Mouse (Mus musculus) hindbrain, embryonic 11.5 days (tissue): ENCODE data around the gene Pdcd1lg2. TPM values are rescaled to one million over a fixed set of nuclear protein-coding genes. Genes with fewer than 3 reads are reported as not detected.

Source experiments
- ATAC-seq: fragments of 200-750 bp; cut with Nextera tagmentation; 2 replicates; pipeline ENCODE4 v1.8.0; 2017; ENCODE audit warnings: mild to moderate bottlenecking, moderate TSS enrichment, moderate library complexity; ENCODE audit not compliant: low FRiP score
- DNase-seq: peaks from one replicate; pipeline ENCODE4 v3.0.0-alpha.2; 2015; ENCODE audit warnings: low spot score
- H3K27ac ChIP-seq: fragments of 300-500 bp; sonication (generic); 2 replicates; pipeline ENCODE4 v1.5.1; 2014; ENCODE audit warnings: mild to moderate bottlenecking, low read depth, low read length
- H3K27me3 ChIP-seq: fragments of 300-500 bp; sonication (generic); 2 replicates; pipeline ENCODE4 v1.6.1; 2014; ENCODE audit warnings: mild to moderate bottlenecking, low read length, moderate library complexity, mixed read lengths; ENCODE audit not compliant: control insufficient read depth, insufficient read depth
- H3K36me3 ChIP-seq: fragments of 300-500 bp; sonication (generic); 2 replicates; pipeline ENCODE4 v1.6.1; 2014; ENCODE audit warnings: mild to moderate bottlenecking, low read length, moderate library complexity, mixed read lengths; ENCODE audit not compliant: control insufficient read depth, insufficient read depth
- H3K4me1 ChIP-seq: fragments of 300-500 bp; sonication (generic); replicated peaks from 2 replicates; pipeline ENCODE4 v1.6.1; 2014; ENCODE audit warnings: low read length, mixed read lengths; ENCODE audit not compliant: control insufficient read depth, insufficient read depth
- H3K4me2 ChIP-seq: fragments of 300-500 bp; sonication (generic); replicated peaks from 2 replicates; pipeline ENCODE4 v1.6.1; 2014; ENCODE audit warnings: mild to moderate bottlenecking, low read depth, low read length
- H3K4me3 ChIP-seq: fragments of 300-500 bp; sonication (generic); 2 replicates; pipeline ENCODE4 v1.5.1; 2014; ENCODE audit warnings: low read depth, low read length
- H3K9ac ChIP-seq: fragments of 300-500 bp; sonication (generic); 2 replicates; pipeline ENCODE4 v1.6.1; 2014; ENCODE audit warnings: low read depth, low read length
- H3K9me3 ChIP-seq: fragments of 300-500 bp; sonication (generic); 2 replicates; pipeline ENCODE4 v1.6.1; 2016; ENCODE audit warnings: low read length; ENCODE audit not compliant: control insufficient read depth
- WGBS: fragments of 180-500 bp; shearing (Covaris S2); extraction: QIAGEN DNeasy Blood & Tissue Kit; methylation state at CpG from one replicate; pipeline ENCODE4 v1.1.7; 2014; 5-methylcytosine and 5-hydroxymethylcytosine counted together
- polyA plus RNA-seq: library from polyadenylated mRNA; unstranded; fragments of >200 nt; fragmentation: Nextera tagmentation; extraction: Ambion mirVana; gene quantifications from 2 replicates; pipeline ENCODE4 v1.2.1, GENCODE M21; 2014

Gene Pdcd1lg2
- polyA plus RNA-seq, 1 experiment from 2014 or later: not detected

DNA sequence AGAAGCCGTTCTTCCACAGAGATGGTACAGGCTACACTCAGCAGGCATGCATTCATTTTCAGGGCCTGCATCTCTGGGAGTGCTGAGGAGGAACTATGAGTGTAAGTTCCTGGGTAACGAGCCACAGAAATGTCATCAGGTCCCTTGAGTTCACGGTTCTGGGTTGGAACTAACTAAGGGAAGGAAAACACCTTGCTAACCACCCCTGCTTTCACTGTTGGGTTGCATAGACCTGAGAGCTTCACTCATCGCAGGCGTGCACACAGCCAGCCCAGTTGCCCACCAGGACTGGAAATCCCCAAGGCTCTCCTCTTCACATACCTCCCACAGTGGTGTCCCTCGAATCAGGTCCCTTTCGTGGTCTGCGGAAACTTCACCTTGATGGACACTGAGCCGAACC lies 35.8 kb upstream of the Pdcd1lg2 start:
- WGBS: 88% methylated on average over 9 of the region's 9 CpGs
- ATAC-seq (no peak), DNase-seq (no peak)
- H3K9me3 ChIP-seq: no peaks in the 10 kb centered on the region
- H3K27me3 ChIP-seq: no peaks in the 10 kb centered on the region
- no peaks in the 10 kb centered on the region for H3K36me3 ChIP-seq
- H3K4me1 ChIP-seq: no peaks in the 10 kb centered on the region
- no peak overlapping the region for H3K4me3 ChIP-seq
- no peak overlapping the region for H3K9ac ChIP-seq
- no peak overlapping the region for H3K4me2 ChIP-seq
- H3K27ac ChIP-seq: no peak overlapping the region

DNA sequence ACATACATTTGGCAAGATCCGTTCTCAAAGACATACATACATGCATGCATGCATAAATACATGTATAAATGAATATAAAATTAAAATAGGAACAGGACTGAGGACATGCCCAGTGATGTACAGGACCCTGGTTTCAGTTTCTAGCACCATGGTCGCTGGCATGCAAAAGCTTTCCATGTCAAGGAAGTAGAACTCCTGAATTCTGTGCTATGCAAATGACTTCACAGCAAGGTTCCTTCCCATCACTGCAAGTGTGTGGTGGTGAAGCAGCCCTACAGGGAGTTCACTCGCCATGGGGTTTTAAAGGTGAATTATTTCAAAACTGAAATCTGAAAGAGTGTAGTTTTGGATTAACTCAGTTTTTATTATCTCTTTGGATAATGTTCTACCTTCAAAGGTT lies 34.3 kb upstream of the Pdcd1lg2 start:
- WGBS: 73% methylated on average over 3 of the region's 3 CpGs
- no peak overlapping the region for H3K4me2 ChIP-seq

DNA sequence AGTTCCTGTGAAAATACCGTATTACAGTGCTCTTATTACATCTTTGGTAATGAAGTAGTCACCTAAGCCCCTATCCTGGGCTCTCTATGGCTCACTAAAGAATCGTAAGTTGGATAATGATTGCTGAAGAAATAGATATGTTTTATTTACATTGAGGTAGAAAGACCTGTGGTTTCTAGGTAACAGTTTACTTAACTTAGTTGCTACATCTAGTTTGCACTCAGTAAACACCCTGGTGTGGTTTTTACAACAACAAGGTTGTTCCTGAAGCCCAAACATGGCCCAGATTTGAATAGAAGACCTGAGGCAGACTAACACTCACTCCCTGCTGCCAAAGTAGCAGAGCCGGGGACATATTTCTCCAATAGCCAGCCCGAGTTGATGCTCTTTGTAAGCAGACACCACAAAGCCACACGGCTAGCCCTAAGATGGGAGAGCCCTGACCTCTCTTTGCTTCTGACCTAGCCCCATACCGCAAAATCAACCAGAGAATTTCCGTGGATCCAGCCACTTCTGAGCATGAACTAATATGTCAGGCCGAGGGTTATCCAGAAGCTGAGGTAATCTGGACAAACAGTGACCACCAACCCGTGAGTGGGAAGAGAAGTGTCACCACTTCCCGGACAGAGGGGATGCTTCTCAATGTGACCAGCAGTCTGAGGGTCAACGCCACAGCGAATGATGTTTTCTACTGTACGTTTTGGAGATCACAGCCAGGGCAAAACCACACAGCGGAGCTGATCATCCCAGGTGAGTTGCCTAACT lies 30.7 kb upstream of the Pdcd1lg2 start:
- H3K4me2 ChIP-seq: no peak overlapping the region
- WGBS: 90% methylated on average over 14 of the region's 14 CpGs
- H3K9ac ChIP-seq: no peak overlapping the region
- no peak overlapping the region for H3K27ac ChIP-seq
- H3K4me1 ChIP-seq: no peaks in the 10 kb centered on the region
- ATAC-seq (no peak), DNase-seq (no peak)
- H3K36me3 ChIP-seq: no peaks in the 10 kb centered on the region
- no peaks in the 10 kb centered on the region for H3K9me3 ChIP-seq
- H3K4me3 ChIP-seq: no peak overlapping the region
- H3K27me3 ChIP-seq: no peaks in the 10 kb centered on the region

More for the DNA sequence above, 34.3 kb upstream of the Pdcd1lg2 start:
- Histone ChIP-seq H3K27me3 (no peaks in the 10 kb centered on the region), H3K4me1 (no peaks in the 10 kb centered on the region), H3K9me3 (no peaks in the 10 kb centered on the region), H3K9ac (no peak overlapping the region), H3K27ac (no peak overlapping the region), H3K36me3 (no peaks in the 10 kb centered on the region), H3K4me3 (no peak overlapping the region)
- no peak for ATAC-seq
- DNase-seq: no peak

DNA sequence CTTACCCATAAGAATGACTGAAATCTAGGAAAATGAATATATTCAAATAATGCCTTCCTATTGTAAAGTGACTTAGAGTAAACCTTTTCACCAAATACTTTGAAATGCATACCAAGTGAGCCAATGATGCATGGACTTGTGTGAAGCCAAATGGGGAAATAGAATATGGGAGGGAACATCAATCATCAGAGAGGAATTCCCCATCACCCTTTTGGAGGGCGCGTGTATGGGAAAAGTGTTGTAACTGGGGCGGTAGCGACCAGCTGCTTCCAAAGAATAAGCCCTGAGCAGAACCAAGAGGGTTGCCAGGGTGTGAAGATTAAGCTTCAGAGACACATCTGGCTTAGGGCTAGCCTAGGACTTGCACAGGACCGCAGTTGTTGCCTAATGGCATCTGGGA lies 27.4 kb upstream of the Pdcd1lg2 start:
- Histone ChIP-seq H3K9ac (no peak overlapping the region), H3K4me1 (no peaks in the 10 kb centered on the region), H3K36me3 (no peaks in the 10 kb centered on the region), H3K4me2 (no peak overlapping the region), H3K27me3 (no peaks in the 10 kb centered on the region), H3K4me3 (no peak overlapping the region), H3K27ac (no peak overlapping the region), H3K9me3 (no peaks in the 10 kb centered on the region)
- WGBS: 95% methylated on average over 5 of the region's 5 CpGs
- DNase-seq (no peak), ATAC-seq (no peak)

DNA sequence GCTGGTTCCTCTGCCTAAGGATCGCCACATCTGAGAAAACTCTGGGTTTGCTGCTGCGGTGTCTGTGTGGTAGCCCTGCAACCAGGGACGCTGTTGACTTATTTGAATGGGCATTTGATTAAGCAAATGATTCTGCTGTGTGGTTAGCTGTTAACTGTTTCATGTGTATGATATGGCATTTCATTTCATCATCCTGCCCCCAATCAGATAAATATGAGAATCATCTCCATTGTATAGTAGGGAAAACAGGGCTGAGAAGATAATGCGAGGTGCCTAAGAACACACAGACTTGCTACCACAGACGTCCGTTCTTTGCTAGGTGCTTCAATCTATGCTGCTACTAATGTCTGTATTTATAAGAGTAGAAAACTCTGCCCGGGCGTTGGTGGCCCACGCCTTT lies 26.3 kb upstream of the Pdcd1lg2 start:
- Histone ChIP-seq H3K27ac (no peak overlapping the region), H3K4me3 (no peak overlapping the region), H3K9ac (no peak overlapping the region), H3K36me3 (no peaks in the 10 kb centered on the region), H3K9me3 (no peaks in the 10 kb centered on the region), H3K4me2 (no peak overlapping the region), H3K4me1 (no peaks in the 10 kb centered on the region), H3K27me3 (no peaks in the 10 kb centered on the region)
- DNase-seq: no peak
- 92% methylated on average over 9 of the region's 9 CpGs for whole genome bisulfite sequencing
- no peak for ATAC-seq

DNA sequence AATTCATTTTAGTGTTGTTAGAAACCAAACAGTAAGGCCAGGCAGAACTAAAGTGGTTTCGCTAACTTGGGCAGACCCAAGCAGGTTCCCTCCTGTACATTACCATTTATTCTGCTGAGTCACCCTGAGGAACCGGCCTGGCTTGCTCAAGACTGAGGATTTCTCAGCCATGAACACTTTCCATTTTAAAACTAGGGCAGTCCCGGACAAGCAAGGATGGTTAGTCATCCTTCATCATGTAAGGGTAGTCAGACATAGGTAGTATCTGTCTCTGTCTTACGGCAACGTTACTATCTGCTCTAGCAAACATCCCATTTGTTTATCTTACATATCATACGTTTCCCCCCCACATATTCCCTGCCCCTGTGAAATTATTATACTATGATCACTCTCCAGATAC lies 25.7 kb upstream of the Pdcd1lg2 start:
- Histone ChIP-seq H3K4me1 (no peaks in the 10 kb centered on the region), H3K4me3 (no peak overlapping the region), H3K4me2 (no peak overlapping the region), H3K9me3 (no peaks in the 10 kb centered on the region), H3K9ac (no peak overlapping the region), H3K27ac (no peak overlapping the region), H3K36me3 (no peaks in the 10 kb centered on the region), H3K27me3 (no peaks in the 10 kb centered on the region)
- 89% methylated on average over 6 of the region's 6 CpGs for WGBS
- ATAC-seq (no peak), DNase-seq (no peak)

DNA sequence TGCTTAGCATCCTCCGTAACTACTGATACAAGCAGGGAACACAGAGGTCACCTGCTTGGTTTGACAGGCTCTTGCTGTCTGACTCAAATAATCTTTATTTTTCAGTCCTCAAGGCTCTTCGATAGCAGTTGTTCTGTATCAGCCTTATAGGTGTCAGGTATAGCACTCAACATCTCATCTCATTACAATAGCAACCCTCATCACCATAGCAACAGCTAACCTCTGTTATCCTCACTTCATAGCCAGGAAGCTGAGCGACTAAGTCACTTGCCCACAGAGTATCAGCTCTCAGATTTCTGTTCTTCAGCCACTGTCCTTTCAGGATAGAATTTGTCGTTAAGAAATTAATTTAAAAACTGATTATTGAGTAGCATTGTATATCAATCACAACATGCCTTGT lies 24.9 kb upstream of the Pdcd1lg2 start:
- Histone ChIP-seq H3K4me3 (no peak overlapping the region), H3K4me1 (no peaks in the 10 kb centered on the region), H3K27ac (no peak overlapping the region), H3K9me3 (no peaks in the 10 kb centered on the region), H3K9ac (no peak overlapping the region), H3K27me3 (no peaks in the 10 kb centered on the region), H3K36me3 (no peaks in the 10 kb centered on the region), H3K4me2 (no peak overlapping the region)
- DNase-seq: no peak
- no peak for ATAC-seq
- 87% methylated on average over 4 of the region's 4 CpGs for WGBS

DNA sequence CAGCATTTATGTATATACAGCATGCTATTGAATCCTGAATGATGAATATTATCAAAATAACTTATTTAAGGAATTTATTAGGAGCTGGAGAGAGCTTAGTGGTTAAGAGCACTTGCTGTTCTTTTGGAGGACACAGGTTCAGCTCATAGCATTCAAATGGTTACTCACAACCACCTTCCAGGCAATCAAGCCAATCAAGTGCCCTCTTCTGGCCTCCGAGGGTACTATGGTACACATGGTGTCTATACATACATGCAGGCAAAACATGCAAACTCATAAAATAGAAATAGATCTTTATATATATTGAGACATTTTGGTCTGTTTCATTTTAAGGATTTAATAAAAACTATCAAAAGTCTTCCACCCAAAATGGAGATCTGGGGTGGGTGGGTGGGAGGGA lies 21.9 kb upstream of the Pdcd1lg2 start:
- 74% methylated on average over 1 of the region's 1 CpGs for WGBS
- H3K27me3 ChIP-seq: no peaks in the 10 kb centered on the region
- H3K27ac ChIP-seq: no peak overlapping the region
- ATAC-seq (no peak), DNase-seq (no peak)
- H3K36me3 ChIP-seq: no peaks in the 10 kb centered on the region
- no peak overlapping the region for H3K4me2 ChIP-seq
- H3K9me3 ChIP-seq: no peaks in the 10 kb centered on the region
- no peak overlapping the region for H3K9ac ChIP-seq
- H3K4me1 ChIP-seq: no peaks in the 10 kb centered on the region
- no peak overlapping the region for H3K4me3 ChIP-seq

DNA sequence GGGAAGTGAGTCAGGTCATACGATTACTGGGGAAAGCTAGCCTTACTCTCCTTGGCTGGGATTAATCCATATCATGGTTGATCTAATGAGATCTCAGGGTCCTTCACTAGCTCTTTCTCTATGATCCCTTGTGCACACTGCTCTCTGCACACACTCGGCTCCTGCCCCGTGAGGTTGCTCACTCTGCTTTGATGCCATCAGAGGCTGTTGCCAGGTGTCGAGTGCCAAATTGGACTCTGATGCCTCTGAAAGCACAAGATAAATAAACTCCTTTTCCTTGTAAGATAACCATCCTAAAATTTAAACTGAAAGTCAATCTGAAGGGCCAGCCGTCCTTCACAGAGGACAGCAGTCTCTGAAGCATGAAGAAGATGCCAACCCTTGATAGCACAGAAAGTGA lies 20.2 kb upstream of the Pdcd1lg2 start:
- H3K27ac ChIP-seq: no peak overlapping the region
- DNase-seq (no peak), ATAC-seq (no peak)
- H3K9ac ChIP-seq: no peak overlapping the region
- no peak overlapping the region for H3K4me2 ChIP-seq
- no peaks in the 10 kb centered on the region for H3K4me1 ChIP-seq
- no peaks in the 10 kb centered on the region for H3K27me3 ChIP-seq
- no peak overlapping the region for H3K4me3 ChIP-seq
- H3K9me3 ChIP-seq: no peaks in the 10 kb centered on the region
- H3K36me3 ChIP-seq: no peaks in the 10 kb centered on the region
- 92% methylated on average over 5 of the region's 5 CpGs for WGBS
